Comparison of ENCODE assay signal across 31 mouse cellular contexts in genomic region chr14:56021305-56021704, GRCm38 (mm10). TPM values are rescaled to one million over a fixed set of nuclear protein-coding genes. Genes with fewer than 3 reads are reported as not detected.
DNase-seq lines count a peak whose midpoint lies in the region; ATAC-seq and TF ChIP-seq lines count a peak whose summit lies in the region.
"Not testable (repeated sequence)": the region's sequence is repeated elsewhere in the genome, so short reads cannot be mapped to it uniquely, and the experiment has no call there.
"Had no signal": no experiment of that assay in that cellular context is flagged by ENCODE, and none has a peak within 500 bp of the region (broad histone marks: within the 10 kb centered on the region; RNA-seq: fewer than 3 reads in every experiment).

No protein-coding gene starts in this region.

- not testable (repeated sequence) for H3K9me3 ChIP-seq in G1E (replicated peaks); liver, embryonic 13.5 days (replicated peaks); liver, embryonic 16.5 days (replicated peaks; ENCODE audit: control insufficient read depth, low read length); stomach, embryonic 16.5 days (replicated peaks; ENCODE audit: control insufficient read depth, low read length)

- not testable (repeated sequence) for H3K9ac ChIP-seq in liver, embryonic 13.5 days; liver, embryonic 16.5 days (ENCODE audit: low read depth, low read length); stomach, embryonic 16.5 days (ENCODE audit: low read length)

- DNase-seq in G1E (ENCODE audit: low spot score) (peak; percentile 53), liver (peak; percentile 49)
- peak; percentile 52 for DNase-seq in c-Kit-positive CD71-positive TER-119-negative erythroid progenitor cells, embryonic 14.5 days (ENCODE audit: low read depth)
- DNase-seq in liver, embryonic 13.5 days, result peak; percentile 63

- TF ChIP-seq CTCF in G1E (IDR thresholded peaks at IDR 0.05; ENCODE audit: low read depth, low read length), result not testable (repeated sequence)

- WGBS in liver, embryonic 13.5 days (ENCODE audit: insufficient replicate concordance), result 9% methylated on average over 4 of the region's 4 CpGs
- 25% methylated on average over 4 of the region's 4 CpGs for WGBS in liver, embryonic 16.5 days (ENCODE audit: insufficient replicate concordance)
- 49% methylated on average over 3 of the region's 4 CpGs for WGBS in stomach, embryonic 16.5 days

- H3K27me3 ChIP-seq in G1E (ENCODE audit: insufficient read depth, low read length); liver, embryonic 13.5 days; liver, embryonic 16.5 days (ENCODE audit: control insufficient read depth, insufficient read depth, low read depth, low read length); stomach, embryonic 16.5 days (ENCODE audit: control insufficient read depth, insufficient read depth, low read length): not testable (repeated sequence)

- H3K4me1 ChIP-seq in G1E (ENCODE audit: insufficient read depth, low read depth, low read length), result peaks cover 68% of the 10 kb centered on the region
- peaks cover 26% of the 10 kb centered on the region for H3K4me1 ChIP-seq in liver, embryonic 13.5 days (replicated peaks)
- peaks cover 11% of the 10 kb centered on the region for H3K4me1 ChIP-seq in liver, embryonic 16.5 days (ENCODE audit: control insufficient read depth, low read depth, low read length)
- not testable (repeated sequence) for H3K4me1 ChIP-seq in stomach, embryonic 16.5 days (ENCODE audit: control insufficient read depth, insufficient read depth, low read length)

- not testable (repeated sequence) for H3K4me3 ChIP-seq in G1E (ENCODE audit: low read depth, low read length); liver, embryonic 13.5 days (replicated peaks); liver, embryonic 16.5 days (ENCODE audit: low read depth, low read length); stomach, embryonic 16.5 days (replicated peaks; ENCODE audit: low read length)

- H3K36me3 ChIP-seq in G1E (replicated peaks); liver, embryonic 13.5 days; liver, embryonic 16.5 days (ENCODE audit: control insufficient read depth, insufficient read depth); stomach, embryonic 16.5 days (ENCODE audit: control insufficient read depth, insufficient read depth, low read length): not testable (repeated sequence)

- peak; percentile 93 for ATAC-seq in G1E (ENCODE audit: extremely low read depth, insufficient number of reproducible peaks, low FRiP score, poor library complexity, severe bottlenecking)
- peak; percentile 85 for ATAC-seq in erythroblast, adult 5-6 weeks (replicated peaks; ENCODE audit: low FRiP score, poor library complexity, severe bottlenecking)
- peak; percentile 98 for ATAC-seq in liver, embryonic 13.5 days (ENCODE audit: low read depth)
- ATAC-seq in liver, embryonic 16.5 days (ENCODE audit: low read depth), result peak; percentile 97
- peak; percentile 98 for ATAC-seq in megakaryocyte-erythroid progenitor cell, adult 5-6 weeks (replicated peaks; ENCODE audit: low FRiP score, low TSS enrichment, poor library complexity, severe bottlenecking)
- peak; percentile 40; the same call in 1 of the 2 replicates for ATAC-seq in stomach, embryonic 16.5 days (ENCODE audit: insufficient read depth, low FRiP score)

- H3K4me2 ChIP-seq in liver, embryonic 13.5 days, result peak overlapping the region; percentile 50
- peak overlapping the region; percentile 32 for H3K4me2 ChIP-seq in liver, embryonic 16.5 days (ENCODE audit: low read depth, low read length)
- H3K4me2 ChIP-seq in stomach, embryonic 16.5 days (ENCODE audit: low read depth, low read length), result not testable (repeated sequence)

- H3K27ac ChIP-seq in liver, embryonic 13.5 days, result peak overlapping the region; percentile 67
- H3K27ac ChIP-seq in liver, embryonic 16.5 days (ENCODE audit: low read length), result peak overlapping the region; percentile 50
- H3K27ac ChIP-seq in stomach, embryonic 16.5 days (ENCODE audit: low read length), result not testable (repeated sequence)

RNA-seq across cellular contexts. Expression of gene Mcpt1, which starts 3.5 kb away (rescaled TPM):
- total RNA-seq in G1E (2014; fragmentation: Nextera tagmentation) (13.1 and 16.6 TPM in 2 replicates), G1E (2017) (1.6 and 3.3 TPM in 2 replicates)
- polyA plus RNA-seq in G1E (2012), result 0.07 and 0.27 TPM in 2 replicates
- not detected in 2 replicates for total RNA-seq in erythroblast, adult 5-6 weeks (2015; ENCODE audit: low replicate concordance)
- total RNA-seq in erythroblast, adult 5-6 weeks (2017; ENCODE audit: low replicate concordance), result not detected in 2 replicates
- not detected in 2 replicates for polyA plus RNA-seq in liver, embryonic 13.5 days (2015; fragmentation: Nextera tagmentation; extraction: Ambion mirVana)
- polyA plus RNA-seq in liver, embryonic 16.5 days (2015; fragmentation: Nextera tagmentation; extraction: Ambion mirVana), result 0.09 TPM in 1 of 2 replicates, not detected in the other
- not detected in 2 replicates for total RNA-seq in megakaryocyte-erythroid progenitor cell, adult 5-6 weeks (2014; fragmentation: Nextera tagmentation)
- total RNA-seq in megakaryocyte-erythroid progenitor cell, adult 5-6 weeks (2017), result not detected in 2 replicates
- 0.22 and 0.48 TPM in 2 replicates for polyA plus RNA-seq in stomach, embryonic 16.5 days (2015; fragmentation: Nextera tagmentation; extraction: Ambion mirVana)
- total RNA-seq: adrenal gland, adult 2 months; adrenal gland, postnatal 14 days; adrenal gland, postnatal 4 days; ES-E14; forebrain, postnatal 0 days; gastrocnemius, adult 2 months; gastrocnemius, postnatal 14 days; gastrocnemius, postnatal 4 days; heart, adult 18-20 months; heart, postnatal 10 days; heart, postnatal 36 days had no signal
- polyA plus RNA-seq: adrenal gland, adult 2 months; cerebellum, adult 2 months; cortical plate, adult 2 months; embryonic facial prominence, embryonic 10.5 days; embryonic facial prominence, embryonic 13.5 days; forebrain, embryonic 11.5 days; forebrain, embryonic 14.5 days; forebrain, postnatal 0 days; frontal cortex, adult 2 months; heart, embryonic 12.5 days; heart, embryonic 15.5 days; hindbrain, embryonic 10.5 days; hindbrain, embryonic 13.5 days; hindbrain, embryonic 16.5 days had no signal

RNA-seq across cellular contexts. Expression of gene Mcpt9, which starts 9.0 kb away (rescaled TPM):
- total RNA-seq in G1E (2014; fragmentation: Nextera tagmentation) (1.1 TPM in 1 of 2 replicates, not detected in the other), G1E (2017) (0.05 TPM in 1 of 2 replicates, not detected in the other)
- polyA plus RNA-seq in G1E (2012), result not detected in 2 replicates
- total RNA-seq in erythroblast, adult 5-6 weeks (2015; ENCODE audit: low replicate concordance), result not detected in 2 replicates
- not detected in 2 replicates for total RNA-seq in erythroblast, adult 5-6 weeks (2017; ENCODE audit: low replicate concordance)
- polyA plus RNA-seq in liver, embryonic 13.5 days (2015; fragmentation: Nextera tagmentation; extraction: Ambion mirVana), result not detected in 2 replicates
- polyA plus RNA-seq in liver, embryonic 16.5 days (2015; fragmentation: Nextera tagmentation; extraction: Ambion mirVana), result not detected in 2 replicates
- not detected in 2 replicates for total RNA-seq in megakaryocyte-erythroid progenitor cell, adult 5-6 weeks (2014; fragmentation: Nextera tagmentation)
- not detected in 2 replicates for total RNA-seq in megakaryocyte-erythroid progenitor cell, adult 5-6 weeks (2017)
- not detected in 2 replicates for polyA plus RNA-seq in stomach, embryonic 16.5 days (2015; fragmentation: Nextera tagmentation; extraction: Ambion mirVana)
- total RNA-seq: adrenal gland, adult 2 months; adrenal gland, postnatal 14 days; adrenal gland, postnatal 4 days; ES-E14; forebrain, postnatal 0 days; gastrocnemius, adult 2 months; gastrocnemius, postnatal 14 days; gastrocnemius, postnatal 4 days; heart, adult 18-20 months; heart, postnatal 10 days; heart, postnatal 36 days had no signal
- polyA plus RNA-seq: adrenal gland, adult 2 months; cerebellum, adult 2 months; cortical plate, adult 2 months; embryonic facial prominence, embryonic 10.5 days; embryonic facial prominence, embryonic 13.5 days; forebrain, embryonic 11.5 days; forebrain, embryonic 14.5 days; forebrain, postnatal 0 days; frontal cortex, adult 2 months; heart, embryonic 12.5 days; heart, embryonic 15.5 days; hindbrain, embryonic 10.5 days; hindbrain, embryonic 13.5 days; hindbrain, embryonic 16.5 days had no signal

RNA-seq across cellular contexts. Expression of gene Mcpt2, which starts 20.5 kb away (rescaled TPM):
- total RNA-seq in G1E (2014; fragmentation: Nextera tagmentation), result not detected in 2 replicates
- total RNA-seq in G1E (2017), result 1.1 and 2.4 TPM in 2 replicates
- polyA plus RNA-seq in G1E (2012), result 0.06 TPM in 1 of 2 replicates, not detected in the other
- total RNA-seq in erythroblast, adult 5-6 weeks (2015; ENCODE audit: low replicate concordance), result not detected in 2 replicates
- total RNA-seq in erythroblast, adult 5-6 weeks (2017; ENCODE audit: low replicate concordance), result 0.84 TPM in 1 of 2 replicates, not detected in the other
- polyA plus RNA-seq in liver, embryonic 13.5 days (2015; fragmentation: Nextera tagmentation; extraction: Ambion mirVana), result 0.24 TPM in 2 replicates
- 0.12 and 0.15 TPM in 2 replicates for polyA plus RNA-seq in liver, embryonic 16.5 days (2015; fragmentation: Nextera tagmentation; extraction: Ambion mirVana)
- total RNA-seq in megakaryocyte-erythroid progenitor cell, adult 5-6 weeks (2014; fragmentation: Nextera tagmentation), result not detected in 2 replicates
- not detected in 2 replicates for total RNA-seq in megakaryocyte-erythroid progenitor cell, adult 5-6 weeks (2017)
- polyA plus RNA-seq in stomach, embryonic 16.5 days (2015; fragmentation: Nextera tagmentation; extraction: Ambion mirVana), result 0.65 and 0.75 TPM in 2 replicates
- total RNA-seq: adrenal gland, adult 2 months; adrenal gland, postnatal 14 days; adrenal gland, postnatal 4 days; ES-E14; forebrain, postnatal 0 days; gastrocnemius, adult 2 months; gastrocnemius, postnatal 14 days; gastrocnemius, postnatal 4 days; heart, adult 18-20 months; heart, postnatal 36 days had no signal
- polyA plus RNA-seq: cerebellum, adult 2 months; cortical plate, adult 2 months; embryonic facial prominence, embryonic 10.5 days; forebrain, embryonic 11.5 days; forebrain, embryonic 14.5 days; forebrain, postnatal 0 days; frontal cortex, adult 2 months; heart, embryonic 12.5 days; hindbrain, embryonic 10.5 days; hindbrain, embryonic 13.5 days; hindbrain, embryonic 16.5 days had no signal

RNA-seq across cellular contexts. Expression of gene Mcpt4, which starts 40.8 kb away (rescaled TPM):
- total RNA-seq in G1E (2014; fragmentation: Nextera tagmentation) (not detected in 2 replicates), G1E (2017) (0.46 and 0.66 TPM in 2 replicates)
- polyA plus RNA-seq in G1E (2012), result not detected in 2 replicates
- total RNA-seq in erythroblast, adult 5-6 weeks (2015; ENCODE audit: low replicate concordance), result not detected in 2 replicates
- not detected in 2 replicates for total RNA-seq in erythroblast, adult 5-6 weeks (2017; ENCODE audit: low replicate concordance)
- polyA plus RNA-seq in liver, embryonic 13.5 days (2015; fragmentation: Nextera tagmentation; extraction: Ambion mirVana), result not detected in 2 replicates
- polyA plus RNA-seq in liver, embryonic 16.5 days (2015; fragmentation: Nextera tagmentation; extraction: Ambion mirVana), result 0.19 TPM in 1 of 2 replicates, not detected in the other
- total RNA-seq in megakaryocyte-erythroid progenitor cell, adult 5-6 weeks (2014; fragmentation: Nextera tagmentation), result not detected in 2 replicates
- total RNA-seq in megakaryocyte-erythroid progenitor cell, adult 5-6 weeks (2017), result not detected in 2 replicates
- 1.5 and 2.1 TPM in 2 replicates for polyA plus RNA-seq in stomach, embryonic 16.5 days (2015; fragmentation: Nextera tagmentation; extraction: Ambion mirVana)
- total RNA-seq: ES-E14; forebrain, postnatal 0 days had no signal
- polyA plus RNA-seq: cerebellum, adult 2 months; cortical plate, adult 2 months; embryonic facial prominence, embryonic 10.5 days; forebrain, embryonic 11.5 days; forebrain, embryonic 14.5 days; hindbrain, embryonic 10.5 days; hindbrain, embryonic 13.5 days; hindbrain, embryonic 16.5 days had no signal

Comparison
In these comparisons a context has a peak if more than half of its experiments do, and no peak if none do; other contexts are left out.
1. ATAC-seq: peak in every context shown above with its lines; median percentile 98 in liver, embryonic 13.5 days; 98 in megakaryocyte-erythroid progenitor cell, adult 5-6 weeks; 97 in liver, embryonic 16.5 days; 93 in G1E; 85 in erythroblast, adult 5-6 weeks; 40 in stomach, embryonic 16.5 days.